Comparison of ENCODE assay signal across 9 mouse cellular contexts in the genomic region with DNA sequence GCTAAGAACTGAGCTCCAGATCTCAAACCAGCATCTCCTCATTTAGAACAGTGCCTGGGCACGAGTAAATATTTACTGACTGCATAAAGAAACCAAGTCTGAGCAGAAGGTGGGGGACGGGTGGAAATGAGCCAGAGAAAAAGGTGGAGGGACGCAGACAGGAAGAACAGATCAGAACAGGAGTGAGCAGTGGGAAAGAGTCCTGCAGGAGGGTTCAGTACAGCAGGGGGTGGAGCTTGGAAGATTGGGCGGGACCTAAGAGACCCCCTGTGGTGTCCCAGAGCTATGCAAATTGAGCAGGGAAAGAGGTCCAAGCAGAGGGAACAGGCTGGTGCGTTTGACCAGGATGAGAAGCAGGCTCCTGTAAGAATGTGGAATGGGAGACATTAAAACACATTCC. TPM values are rescaled to one million over a fixed set of nuclear protein-coding genes. Genes with fewer than 3 reads are reported as not detected.
DNase-seq lines count a peak whose midpoint lies in the region; ATAC-seq lines count a peak whose summit lies in the region.
"Had no signal": no experiment of that assay in that cellular context is flagged by ENCODE, and none has a peak within 500 bp of the region (broad histone marks: within the 10 kb centered on the region; RNA-seq: fewer than 3 reads in every experiment).

No protein-coding gene starts in this region.

- peak overlapping the region; percentile 45 for H3K4me2 ChIP-seq in heart, embryonic 13.5 days
- H3K4me2 ChIP-seq in hindbrain, embryonic 14.5 days (replicated peaks): peak overlapping the region; percentile 30; the same call in 1 of the 2 replicates
- H3K4me2 ChIP-seq: liver, embryonic 15.5 days had no signal

- 11% methylated on average over 5 of the region's 5 CpGs for WGBS in heart, embryonic 13.5 days
- 22% methylated on average over 5 of the region's 5 CpGs for WGBS in hindbrain, embryonic 14.5 days

- no peaks in the 10 kb centered on the region for H3K36me3 ChIP-seq in heart, embryonic 13.5 days
- no peaks in the 10 kb centered on the region for H3K36me3 ChIP-seq in hindbrain, embryonic 14.5 days (replicated peaks; ENCODE audit: control insufficient read depth, insufficient read depth)
- H3K36me3 ChIP-seq: liver, embryonic 15.5 days had no signal

- peaks cover 6% of the 10 kb centered on the region; the same call in 1 of the 2 replicates for H3K4me1 ChIP-seq in heart, embryonic 13.5 days
- peaks cover 13% of the 10 kb centered on the region for H3K4me1 ChIP-seq in hindbrain, embryonic 14.5 days (replicated peaks; ENCODE audit: control insufficient read depth, insufficient read depth, low read length)
- H3K4me1 ChIP-seq: liver, embryonic 15.5 days had no signal

- no peak for DNase-seq in heart, postnatal 4 days
- peak; percentile 93 for DNase-seq in ZHBTc4 (ENCODE audit: low read depth, low spot score)
- DNase-seq in hindbrain, embryonic 14.5 days (ENCODE audit: low spot score): no peak
- peak; percentile 35 for DNase-seq in lung, postnatal 36 days
- DNase-seq in adrenal gland, postnatal 10 days: no peak
- no peak for DNase-seq in spleen, adult 18-20 months

- H3K27ac ChIP-seq in heart, embryonic 13.5 days (replicated peaks): no peak overlapping the region
- no peak overlapping the region for H3K27ac ChIP-seq in hindbrain, embryonic 14.5 days
- H3K27ac ChIP-seq: liver, embryonic 15.5 days had no signal

- peaks cover 80% of the 10 kb centered on the region for H3K27me3 ChIP-seq in heart, embryonic 13.5 days (replicated peaks)
- peaks cover 15% of the 10 kb centered on the region for H3K27me3 ChIP-seq in hindbrain, embryonic 14.5 days (ENCODE audit: control insufficient read depth, insufficient read depth, low read length)

- no peaks in the 10 kb centered on the region for H3K9me3 ChIP-seq in heart, embryonic 13.5 days
- no peaks in the 10 kb centered on the region for H3K9me3 ChIP-seq in hindbrain, embryonic 14.5 days (ENCODE audit: control insufficient read depth, low read length)
- H3K9me3 ChIP-seq: liver, embryonic 15.5 days had no signal

- no peak overlapping the region for H3K9ac ChIP-seq in heart, embryonic 13.5 days
- no peak overlapping the region for H3K9ac ChIP-seq in hindbrain, embryonic 14.5 days
- H3K9ac ChIP-seq: liver, embryonic 15.5 days had no signal

- H3K4me3 ChIP-seq in heart, embryonic 13.5 days: peak overlapping the region; percentile 26; the same call in 1 of the 2 replicates
- no peak overlapping the region for H3K4me3 ChIP-seq in hindbrain, embryonic 14.5 days (replicated peaks; ENCODE audit: low read length)
- H3K4me3 ChIP-seq: liver, embryonic 15.5 days had no signal

- no peak for ATAC-seq in heart, embryonic 13.5 days (ENCODE audit: extremely low read depth, insufficient number of reproducible peaks, low FRiP score, low TSS enrichment)
- no peak for ATAC-seq in hindbrain, embryonic 14.5 days (ENCODE audit: low FRiP score)
- ATAC-seq in activated CD4-positive, CD25-positive, alpha-beta regulatory T cell, adult 4 months: no peak

RNA-seq across cellular contexts. Expression of a gene that starts 37.1 kb away (rescaled TPM):
- polyA plus RNA-seq in heart, embryonic 13.5 days (2015; fragmentation: Nextera tagmentation; extraction: Ambion mirVana): 0.06 and 0.11 TPM in 2 replicates
- under 1 TPM; 0.45 to 0.97 TPM for total RNA-seq in heart, postnatal 4 days (2021)
- polyA plus RNA-seq in hindbrain, embryonic 14.5 days (2014; fragmentation: Nextera tagmentation; extraction: Ambion mirVana): 0.44 and 0.56 TPM in 2 replicates
- 10 to 100 TPM; 23.0 to 36.0 TPM for total RNA-seq in adrenal gland, postnatal 10 days (2021)
- polyA plus RNA-seq in activated CD4-positive, CD25-positive, alpha-beta regulatory T cell, adult 4 months (2017; shearing (Covaris generic)): not detected

Comparison
In these comparisons a context has a peak if more than half of its experiments do, and no peak if none do; other contexts are left out.
1. DNase-seq: peak in ZHBTc4 (single experiment) and lung, postnatal 36 days (single experiment); none in heart, postnatal 4 days (single experiment), hindbrain, embryonic 14.5 days (single experiment), adrenal gland, postnatal 10 days (single experiment) and spleen, adult 18-20 months (0 of 2).